Mouse (Mus musculus) lung, postnatal 4 days (tissue): ENCODE measurements around the gene Brd4.

ENCODE experiments used
- DNase-seq, 2 experiments: peaks; one replicate each; pipeline ENCODE4 v3.0.0; 2021

Brd4 gene

DNA sequence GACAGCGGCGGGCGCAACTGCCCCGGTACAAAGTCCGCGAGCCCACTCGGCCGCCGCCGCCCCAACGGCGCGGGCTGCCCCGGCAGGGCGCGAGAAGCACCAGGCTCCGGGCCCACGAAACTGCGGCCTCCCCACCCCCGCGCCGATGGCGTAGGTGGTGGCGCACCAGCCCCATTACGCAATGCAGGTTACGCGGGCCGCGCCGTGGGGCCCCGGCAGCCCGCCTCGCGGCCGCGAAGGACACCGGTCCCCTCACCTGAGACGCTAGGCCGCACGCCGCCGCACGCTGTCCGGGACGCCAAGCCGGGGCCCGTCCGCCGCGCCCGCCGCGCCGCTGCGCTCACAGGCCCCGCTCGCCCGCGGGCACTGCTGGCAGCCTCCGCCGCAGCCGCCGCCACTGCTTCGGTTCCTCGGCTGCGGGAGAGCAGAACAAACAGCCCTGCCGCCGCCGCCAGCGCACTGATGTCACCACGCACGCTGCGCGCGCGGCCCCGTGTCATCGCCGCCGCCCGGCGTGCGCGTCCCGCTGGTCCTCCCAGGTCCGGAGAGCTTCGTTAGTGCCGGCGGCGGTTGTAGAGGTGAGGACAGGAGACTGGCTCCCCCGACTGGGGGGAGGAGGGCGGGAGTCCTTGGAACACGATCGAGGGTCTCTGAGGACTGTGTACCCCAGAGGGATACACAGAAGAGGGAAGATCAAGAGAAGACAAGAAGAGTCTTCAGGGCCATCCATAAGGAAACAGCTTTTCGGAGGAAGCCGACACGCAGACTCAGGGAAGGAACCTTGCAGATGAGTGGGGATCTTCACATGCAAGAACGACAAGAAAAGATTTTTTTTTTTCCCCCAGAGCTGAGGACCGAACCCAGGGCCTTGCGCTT is at the start of gene Brd4:
Gene Brd4, minus strand, starts transcription at position 461 of the 876 bp plus-strand sequence.
- peak; percentile 93 to 95 for DNase-seq

DNA sequence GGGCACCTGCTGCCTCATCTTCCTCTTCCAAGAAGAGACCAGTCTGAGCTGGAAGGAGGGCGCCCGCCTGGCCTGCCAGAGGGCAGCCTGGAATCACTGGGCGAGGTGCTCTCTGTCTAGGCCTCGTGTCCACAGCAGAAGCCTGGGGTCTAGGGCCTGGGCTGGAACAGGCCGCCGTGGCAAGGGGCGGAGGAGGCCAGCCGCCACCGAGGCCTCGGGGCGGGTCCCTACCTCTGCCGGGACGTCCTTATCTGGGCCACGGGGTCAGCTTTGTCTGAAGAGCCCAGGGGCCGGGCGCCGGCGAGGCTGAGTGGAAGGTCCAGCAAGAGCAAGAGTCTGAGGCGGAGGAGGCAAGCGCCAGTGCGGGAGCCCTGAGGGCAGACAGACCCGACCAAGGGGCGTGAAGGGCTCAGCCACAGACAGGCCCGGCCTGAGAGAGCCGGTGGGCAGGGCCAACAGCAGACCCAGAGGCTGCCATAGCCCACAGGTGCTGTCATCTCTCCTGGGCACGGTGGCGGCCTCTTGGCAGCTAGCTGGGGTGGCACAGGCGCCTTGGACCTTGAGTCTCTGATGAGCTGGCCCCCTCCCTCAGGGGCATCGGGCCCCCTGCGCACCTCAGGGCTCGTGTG is 49.3 kb upstream of the Brd4 start:
- DNase-seq = no peak

DNA sequence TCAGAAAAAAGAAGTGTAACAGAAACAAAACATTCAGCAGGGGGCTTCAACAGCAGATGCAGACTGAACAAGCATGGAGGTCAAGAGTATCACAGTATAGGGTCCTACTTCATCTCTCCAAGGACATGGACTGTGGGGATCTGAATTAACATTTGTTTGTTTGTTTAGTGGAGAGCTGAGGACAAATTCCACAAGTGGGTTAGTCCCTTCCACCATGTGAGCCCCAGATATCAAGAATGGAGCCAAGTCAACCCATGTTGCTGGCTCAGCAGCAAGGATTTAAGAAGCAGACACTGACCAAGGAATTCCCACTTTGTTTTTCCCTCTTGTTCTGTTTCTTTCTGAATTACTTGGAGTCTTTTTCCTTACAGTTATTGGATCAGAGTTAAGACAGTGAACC is 43.0 kb upstream of the Brd4 start:
- DNase-seq = no peak

DNA sequence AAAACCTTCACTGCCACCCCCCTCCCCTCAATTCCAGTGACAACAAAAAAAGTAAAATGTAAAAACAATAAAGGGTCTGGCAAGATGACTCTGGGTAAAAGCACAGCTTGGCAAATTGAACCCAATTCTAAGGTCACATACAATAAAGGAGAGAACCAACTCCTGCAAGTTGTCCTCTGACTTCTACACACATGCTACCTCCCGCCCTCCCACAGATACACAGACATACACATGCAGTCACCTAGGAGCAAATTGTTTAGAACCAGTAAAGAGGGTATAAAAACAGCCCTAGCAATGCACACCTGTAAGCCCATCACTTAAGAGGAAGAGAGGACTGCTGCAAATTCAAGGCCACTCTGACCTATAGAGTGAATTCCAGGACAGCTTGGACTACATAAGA is 38.3 kb upstream of the Brd4 start:
- no peak for DNase-seq

DNA sequence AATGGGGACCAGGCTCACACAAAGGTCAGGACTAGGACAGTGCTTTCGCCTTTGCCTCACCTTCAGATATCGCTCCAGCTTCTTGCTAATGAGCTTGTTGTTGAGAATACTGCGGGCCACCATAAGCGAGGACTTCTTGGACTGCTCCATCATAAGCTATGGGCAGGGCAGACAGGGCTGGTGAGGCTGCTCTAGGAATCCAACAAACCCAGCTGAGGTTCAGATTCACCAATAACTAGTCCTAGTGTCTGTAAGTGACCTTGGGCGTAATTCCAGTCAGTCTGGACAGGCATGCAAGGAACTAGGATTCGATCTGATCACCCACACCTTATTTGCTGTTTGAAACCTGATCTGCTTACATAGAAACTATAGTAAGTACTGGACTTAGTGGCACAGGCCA is 37.3 kb upstream of the Brd4 start:
- no peak for DNase-seq

DNA sequence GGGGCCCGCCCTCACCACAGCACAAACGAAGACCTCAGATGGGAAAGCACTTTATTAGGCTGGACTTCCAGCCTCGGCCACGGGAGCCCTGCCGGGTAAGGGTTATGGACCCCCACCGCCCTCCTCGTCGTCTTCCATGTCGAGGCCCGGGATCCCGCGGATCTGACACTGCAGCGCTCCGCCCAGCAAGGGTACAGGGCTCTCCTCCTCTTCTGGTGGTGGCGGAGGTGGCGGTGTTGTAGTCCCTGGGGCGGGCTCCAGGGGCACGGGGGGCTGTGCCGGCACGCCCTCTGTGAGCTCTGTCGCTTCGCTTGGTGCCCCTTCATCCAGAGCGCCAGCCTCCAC is 36.8 kb upstream of the Brd4 start:
- DNase-seq = no peak

DNA sequence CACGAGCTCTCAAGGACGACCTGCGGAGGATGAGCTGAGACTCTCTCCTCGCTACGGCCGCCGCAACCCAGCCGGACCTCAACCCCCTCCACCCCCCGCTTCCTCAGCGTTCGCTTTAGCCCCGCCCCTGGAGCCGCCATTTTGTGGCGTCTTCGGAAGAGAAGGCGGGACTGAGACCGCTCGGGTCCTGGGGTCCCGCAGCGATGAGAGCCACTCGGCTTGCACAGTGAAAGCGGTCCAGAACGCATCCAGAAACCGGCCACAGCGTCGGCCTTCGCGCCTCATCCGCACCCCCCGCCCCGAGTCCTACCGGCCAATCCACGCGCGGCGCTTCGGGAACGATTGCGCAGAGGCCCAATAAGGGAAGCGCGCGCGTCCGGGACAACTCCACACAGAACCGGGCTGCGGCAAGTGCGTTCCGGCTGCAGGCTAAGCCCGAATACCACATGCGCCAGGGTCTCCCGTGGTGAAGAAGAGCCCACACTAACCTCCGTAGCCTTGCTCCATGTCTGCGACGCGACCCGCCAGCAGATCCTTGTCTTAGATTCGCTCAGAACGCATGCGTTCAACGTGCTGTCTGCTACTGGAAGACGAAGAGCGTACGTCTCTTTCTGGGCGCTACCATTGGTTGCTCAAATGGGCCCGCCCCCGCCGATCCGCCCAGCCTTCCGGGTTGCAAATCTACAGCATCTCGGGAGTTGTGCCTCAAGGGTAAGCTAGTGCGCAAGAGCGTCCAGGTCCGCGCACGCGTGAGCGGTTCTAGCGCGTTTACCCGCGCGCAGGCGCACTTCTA is 36.3 kb upstream of the Brd4 start, which contains the start of gene Akap8:
Gene Akap8, minus strand, starts transcription at position 642 of the 793 bp plus-strand sequence.
- DNase-seq = peak; percentile 97 to 99

DNA sequence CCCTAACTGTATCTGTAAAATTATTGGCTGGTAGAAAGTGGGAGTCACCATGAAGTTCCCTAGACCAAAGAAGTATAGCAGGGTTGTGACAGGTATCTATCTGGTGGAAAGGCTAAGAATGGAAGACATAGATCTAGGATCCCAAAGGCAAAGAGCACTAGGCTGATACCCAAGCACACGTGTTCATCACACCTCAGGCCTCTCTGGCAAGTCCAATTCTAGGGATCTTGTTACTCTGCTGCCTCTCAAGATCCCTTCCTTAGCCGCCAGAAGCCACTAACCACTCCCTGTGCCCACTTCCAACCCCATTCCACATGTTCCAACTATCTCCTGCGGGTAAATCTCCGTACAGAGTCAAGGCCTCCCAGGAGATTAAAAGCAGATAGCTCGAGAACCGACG is 35.4 kb upstream of the Brd4 start:
- peak in 1 of 2 experiments; percentile 17 for DNase-seq

DNA sequence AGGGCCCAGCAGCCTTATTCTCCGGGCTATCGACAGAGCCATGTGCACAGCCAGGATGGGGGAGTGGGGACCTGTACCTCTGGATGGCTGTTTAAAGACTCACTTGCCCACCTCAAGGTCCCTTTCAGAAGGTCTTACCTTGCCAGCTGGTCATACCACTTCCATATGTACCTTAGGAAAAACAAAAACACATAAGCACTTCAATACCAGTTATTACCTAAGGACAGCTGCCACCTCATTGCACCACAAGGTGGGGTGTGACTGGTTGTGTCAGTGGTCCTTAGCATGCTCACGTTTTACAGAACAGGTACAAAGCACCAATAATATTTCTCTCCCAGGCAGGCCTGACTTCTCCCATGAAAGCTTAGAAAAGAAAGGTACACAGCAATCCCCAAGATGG is 33.2 kb upstream of the Brd4 start:
- no peak for DNase-seq

DNA sequence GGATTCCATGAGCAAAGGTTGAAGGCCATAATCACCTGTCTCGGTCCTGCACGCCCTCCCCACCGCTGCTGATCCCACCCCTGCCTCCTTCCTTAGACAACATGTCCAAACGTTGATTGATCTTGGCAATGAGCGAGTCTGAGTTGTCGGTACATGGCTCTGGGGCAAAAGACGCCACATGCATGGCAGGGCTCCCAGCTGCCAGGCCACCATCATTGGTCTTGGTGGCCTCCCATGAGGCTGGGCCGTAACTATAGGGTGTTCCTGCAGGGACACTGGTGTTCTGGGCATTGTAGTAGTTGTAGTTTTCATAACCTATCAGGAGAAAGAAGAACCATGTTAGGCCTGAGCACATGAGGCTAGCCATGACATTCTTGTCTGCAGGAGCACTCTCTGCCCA is 32.5 kb upstream of the Brd4 start:
- DNase-seq = no peak

DNA sequence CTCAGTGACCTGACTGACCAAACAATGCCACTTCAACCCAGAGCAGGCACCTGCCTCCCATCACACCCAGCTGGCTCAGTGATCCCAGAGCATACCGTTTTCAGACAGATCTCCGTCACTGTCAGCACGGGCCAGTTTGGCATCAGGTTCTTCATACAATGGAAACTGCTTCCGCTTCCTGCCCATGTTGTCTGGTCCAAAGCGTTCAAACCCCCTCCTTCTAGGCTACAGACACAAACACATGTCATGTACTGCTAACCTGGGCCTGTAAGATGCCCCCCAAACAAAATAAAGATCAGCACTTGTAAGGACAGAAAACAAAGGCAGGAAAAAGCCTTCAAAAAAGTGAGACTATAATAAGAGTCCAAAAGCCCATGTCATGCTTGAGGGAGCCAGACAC is 31.0 kb upstream of the Brd4 start:
- DNase-seq = no peak

DNA sequence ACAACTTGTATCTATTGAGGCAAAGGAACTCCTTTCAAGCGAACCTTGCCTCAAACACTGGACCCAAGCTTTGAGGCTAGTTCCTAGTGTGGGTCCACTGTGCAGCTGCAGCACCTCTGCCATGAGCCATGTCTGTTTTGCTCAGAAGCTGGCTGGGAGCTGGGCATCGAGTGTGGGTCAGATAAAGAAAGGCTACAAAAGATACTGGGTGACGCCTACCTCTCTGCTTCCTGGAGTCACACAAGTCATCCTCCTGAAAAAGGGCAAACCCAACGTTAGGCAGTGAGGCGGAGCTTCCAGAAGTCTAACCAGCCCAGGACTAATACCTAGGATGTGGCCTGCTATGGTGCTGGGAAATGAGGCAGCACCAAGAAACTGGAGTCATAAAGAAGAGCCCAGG is 29.4 kb upstream of the Brd4 start:
- DNase-seq = no peak

DNA sequence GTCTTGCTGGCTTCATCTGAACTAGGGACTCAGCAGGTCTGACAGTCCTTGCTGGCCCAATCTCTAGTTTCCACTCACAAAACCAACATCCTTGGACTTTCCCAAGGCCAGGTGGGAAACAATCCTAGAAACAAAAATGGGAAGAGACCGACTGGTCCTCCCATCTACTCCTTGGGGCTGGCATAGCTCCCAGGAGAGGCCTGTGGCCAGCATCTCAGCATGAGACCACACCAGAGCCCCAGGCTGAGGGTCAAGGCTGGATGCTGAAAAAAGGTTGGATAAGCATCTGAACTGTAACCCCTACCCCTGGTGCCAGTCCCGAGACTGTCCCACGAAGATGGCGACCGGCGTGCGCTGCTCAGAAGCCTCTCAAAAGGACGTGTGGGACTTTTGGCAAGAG is 28.3 kb upstream of the Brd4 start:
- DNase-seq = no peak

DNA sequence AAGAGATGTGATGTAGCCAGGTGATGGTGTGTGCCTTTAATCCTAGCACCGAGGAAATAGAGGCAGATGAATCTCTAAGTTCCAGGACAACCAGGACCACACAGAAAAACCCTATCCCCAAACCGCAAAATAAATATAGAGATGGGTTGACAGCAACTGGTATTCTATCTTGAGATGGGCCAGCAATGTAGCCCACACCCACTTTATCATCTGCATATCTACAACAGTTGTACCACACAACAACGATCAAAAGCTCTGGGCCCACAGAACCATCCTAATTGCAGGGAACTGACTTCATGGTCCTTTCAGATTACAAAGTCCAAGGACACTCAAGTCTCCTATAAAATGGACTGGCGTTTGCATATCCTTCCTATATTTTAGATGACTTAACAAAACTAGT is 23.4 kb upstream of the Brd4 start:
- no peak for DNase-seq

DNA sequence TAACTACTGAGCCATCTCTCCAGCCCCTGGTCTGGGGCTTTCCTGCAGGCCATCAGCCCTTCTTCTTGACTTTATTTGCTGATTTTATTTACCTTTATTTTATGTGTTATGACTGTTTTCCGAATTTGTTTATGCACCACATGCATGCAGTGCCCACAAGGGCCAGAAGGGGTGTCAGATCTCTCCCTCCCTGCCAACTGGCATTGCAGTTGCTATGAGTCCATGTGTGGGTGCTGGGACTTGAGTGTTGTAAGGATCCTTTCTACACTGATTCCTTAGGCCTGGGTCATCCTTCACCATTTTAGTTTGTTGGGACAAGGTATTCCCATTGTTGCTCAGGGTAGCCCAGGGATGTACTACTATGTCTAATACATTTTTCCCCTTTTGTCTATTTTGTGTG is 13.6 kb upstream of the Brd4 start:
- DNase-seq = no peak

DNA sequence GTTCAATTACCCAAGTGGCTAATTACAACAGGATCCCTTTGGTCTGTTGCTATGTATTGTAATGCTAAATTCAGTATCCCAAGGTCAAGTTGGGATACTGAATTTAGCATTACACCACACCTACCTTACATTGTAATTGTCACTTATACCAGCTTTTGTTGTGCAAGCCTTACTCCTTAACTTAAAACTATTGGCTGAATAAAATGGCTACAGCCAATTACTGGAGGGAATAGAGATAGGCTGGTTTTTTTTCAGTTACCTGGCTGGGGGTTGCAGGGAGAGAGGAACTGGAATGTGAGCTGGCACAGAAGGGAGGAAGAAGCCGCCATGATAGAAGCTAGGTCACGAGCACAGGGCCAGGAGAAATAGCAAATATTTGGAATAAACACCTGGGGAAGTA is 11.4 kb upstream of the Brd4 start:
- no peak for DNase-seq

DNA sequence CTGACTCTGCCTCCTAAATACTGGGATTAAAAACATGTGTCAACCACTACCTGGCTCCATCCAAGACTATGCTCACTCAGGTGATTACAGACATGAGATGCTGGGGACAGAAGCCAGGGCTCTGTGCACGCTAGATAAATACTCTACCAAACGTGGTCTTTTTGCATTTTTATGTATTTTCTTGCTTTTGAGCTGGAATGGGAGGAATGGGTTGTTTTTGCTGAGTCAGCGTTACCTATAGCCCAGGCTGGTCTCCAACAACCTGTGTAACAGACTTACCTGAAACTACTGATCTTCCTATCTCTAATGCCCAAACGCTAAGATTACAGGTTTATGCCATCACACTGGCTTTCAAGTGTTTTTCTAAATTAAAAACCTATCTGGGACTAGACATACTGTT is 10.6 kb upstream of the Brd4 start:
- DNase-seq = no peak

DNA sequence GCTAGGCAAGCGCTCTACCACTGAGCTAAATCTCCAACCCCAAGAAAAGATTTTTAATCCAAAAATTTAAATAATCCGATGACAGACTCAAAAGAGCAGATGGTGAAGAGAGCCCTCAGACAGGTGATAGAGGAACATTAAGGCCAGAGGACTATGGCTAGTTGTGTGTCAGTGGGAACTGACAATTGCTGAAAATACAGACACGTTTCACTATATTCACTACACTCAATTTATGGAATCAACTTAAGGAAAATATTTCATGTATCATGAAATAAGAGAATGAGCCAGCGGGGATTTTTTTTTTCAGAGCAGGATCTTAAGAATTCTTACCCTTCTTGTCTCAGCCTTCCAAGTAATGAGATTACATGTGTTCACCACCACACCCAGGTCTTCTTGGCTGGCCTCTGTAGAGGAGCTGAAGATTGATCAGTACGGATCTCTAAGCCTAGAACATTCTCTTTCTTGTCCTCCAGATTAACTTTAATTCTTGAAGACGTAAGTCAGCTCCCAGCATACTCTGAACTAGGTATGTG is 682 bp upstream of the Brd4 start:
- DNase-seq = no peak

DNA sequence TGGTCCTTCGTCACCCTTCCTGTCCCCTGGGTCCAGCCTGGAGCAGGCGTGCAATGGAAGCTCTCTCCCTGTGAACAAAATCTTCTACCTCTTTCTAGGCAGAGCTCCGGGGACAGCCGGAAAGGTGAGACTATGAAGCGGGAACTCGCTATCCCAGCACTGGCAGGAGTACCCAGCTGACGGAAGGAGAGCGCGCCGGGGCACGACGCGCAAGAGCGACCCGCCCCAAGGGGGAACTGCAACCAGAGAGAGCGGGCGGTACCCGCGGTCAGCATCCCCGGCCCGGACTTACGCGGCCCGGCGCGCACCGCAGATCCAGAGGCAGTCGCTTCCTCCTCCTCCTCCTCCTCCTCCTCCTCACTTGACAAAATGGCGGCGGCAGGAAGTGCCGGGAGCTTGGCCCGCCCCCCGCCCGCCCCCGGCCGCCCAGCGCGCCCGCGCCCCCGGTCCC is 726 bp downstream of the Brd4 start:
- DNase-seq = peak; percentile 70 to 76

DNA sequence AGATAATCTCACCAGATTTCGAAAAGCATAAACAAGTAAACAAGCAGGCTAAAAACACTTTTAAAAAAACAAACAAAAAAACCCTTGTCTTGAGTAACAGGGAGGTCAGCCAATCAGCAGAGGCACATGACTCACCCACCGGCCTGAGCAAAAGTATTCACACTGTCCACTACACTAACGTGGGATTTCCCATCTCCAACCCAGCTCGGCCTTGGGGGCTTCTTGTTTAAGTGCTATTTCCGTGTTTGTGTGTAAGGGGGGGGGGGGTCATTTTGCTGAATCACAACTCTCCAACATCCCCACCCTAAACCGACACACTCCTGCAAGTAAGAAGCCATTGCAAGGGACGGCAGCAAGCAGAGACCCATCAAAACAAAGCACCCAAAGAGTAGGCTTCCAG is 1.2 kb downstream of the Brd4 start:
- DNase-seq = peak in 1 of 2 experiments; percentile 33

DNA sequence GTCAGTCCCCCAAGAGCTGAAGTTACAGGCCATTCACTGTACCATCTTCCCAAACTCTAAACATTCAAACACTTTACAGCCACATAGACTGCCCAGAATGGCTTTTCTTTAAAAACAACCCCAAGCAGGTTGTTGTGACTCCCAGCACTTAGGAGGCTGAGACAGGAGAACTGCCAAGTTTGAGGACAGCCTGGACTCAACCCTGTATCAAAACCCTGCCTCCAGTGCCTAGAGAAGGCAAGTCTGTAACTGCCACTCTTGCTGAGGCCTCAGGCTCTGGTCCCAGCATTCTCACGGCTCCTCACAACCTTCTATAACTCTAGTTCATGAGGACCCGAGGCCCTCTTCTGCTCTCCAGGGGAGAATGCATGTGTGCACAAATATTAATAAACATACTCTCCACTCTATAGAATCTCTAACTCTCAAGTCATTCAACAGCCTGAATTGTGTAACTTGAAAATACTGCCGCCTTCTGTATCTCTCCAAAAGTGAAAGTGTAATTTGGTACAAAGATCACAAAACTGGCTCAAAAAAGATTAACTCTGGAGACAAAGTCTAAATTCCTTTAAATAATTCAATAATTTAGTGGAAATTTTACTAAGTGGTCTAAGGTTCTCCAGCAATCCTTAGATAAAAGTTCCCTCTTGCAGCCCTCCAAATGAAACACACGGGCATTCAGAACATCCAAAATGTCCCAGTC is 2.8 kb downstream of the Brd4 start:
- DNase-seq = no peak

DNA sequence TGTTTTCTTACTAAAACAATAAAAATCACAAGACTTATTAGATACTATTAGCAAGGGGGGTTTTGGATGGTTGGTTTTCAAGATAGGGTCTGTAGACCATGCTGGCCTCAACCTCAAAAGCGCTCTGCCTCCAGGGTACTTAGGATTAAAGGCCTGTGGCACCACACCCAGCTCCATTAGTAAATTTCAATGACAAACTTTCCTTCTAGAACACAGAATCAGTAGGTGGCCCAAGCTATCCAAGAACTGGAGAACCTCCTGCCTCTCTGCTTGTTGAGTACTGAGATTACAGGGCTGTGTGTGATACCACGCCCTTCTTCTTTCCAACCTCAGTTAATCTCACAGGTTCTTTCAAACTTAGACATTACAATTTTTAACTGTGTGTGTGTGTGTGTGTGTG is 3.4 kb downstream of the Brd4 start:
- DNase-seq = no peak

DNA sequence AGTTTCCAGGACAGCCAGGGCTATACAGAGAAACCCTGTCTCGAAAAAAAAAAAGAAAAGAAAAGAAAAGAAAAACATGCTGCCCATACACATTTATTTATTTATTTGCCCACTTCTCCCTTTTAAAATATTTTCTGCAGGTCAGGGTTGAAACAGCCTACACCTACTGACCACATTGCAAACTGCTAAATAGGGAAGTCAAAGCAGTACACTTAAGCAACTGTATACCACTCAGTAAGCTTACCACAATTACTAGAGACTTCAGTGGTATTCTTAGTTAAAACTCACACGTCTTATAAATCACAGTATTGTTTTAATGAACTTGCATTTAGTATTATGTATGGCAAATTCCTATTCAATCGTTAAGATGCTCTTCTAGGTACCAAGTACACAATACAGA is 3.9 kb downstream of the Brd4 start:
- DNase-seq = no peak
